Mouse (Mus musculus) ES-E14 (cell line): ENCODE data around the gene F930015N05Rik.

Experiments used
- CHD2 ChIP-seq: IDR thresholded peaks from 2 replicates; pipeline ENCODE4 v1.6.1; 2014; ENCODE audit warnings: mild to moderate bottlenecking, low read depth, low read length, inconsistent platforms
- HCFC1 ChIP-seq: IDR thresholded peaks from 2 replicates; pipeline ENCODE4 v1.6.1; 2012; ENCODE audit warnings: low read length, inconsistent platforms, borderline replicate concordance; ENCODE audit not compliant: insufficient read depth
- MAFK ChIP-seq: IDR thresholded peaks from 2 replicates; pipeline ENCODE4 v1.6.1; 2014; ENCODE audit warnings: mild to moderate bottlenecking, low read depth, low read length, inconsistent platforms; ENCODE audit not compliant: insufficient read depth
- ZC3H11A ChIP-seq: IDR thresholded peaks from 2 replicates; pipeline ENCODE4 v1.6.1; 2012; ENCODE audit warnings: low read depth, mild to moderate bottlenecking, inconsistent platforms, low read length, borderline replicate concordance
- ZNF384 ChIP-seq: IDR thresholded peaks from 2 replicates; pipeline ENCODE4 v1.6.1; 2012; ENCODE audit warnings: low read depth, low read length, inconsistent platforms

- no peak for TF ChIP-seq CHD2
- TF ChIP-seq MAFK, result no peak
- no peak for TF ChIP-seq HCFC1
- TF ChIP-seq ZC3H11A, result no peak
- no peak for TF ChIP-seq ZNF384
These were observed 45.0 kb upstream of the F930015N05Rik start for GRCm38 (mm10) chr11:64481445-64481844.
